Mouse (Mus musculus): ENCODE results near the gene Ube2l3.

DNA sequence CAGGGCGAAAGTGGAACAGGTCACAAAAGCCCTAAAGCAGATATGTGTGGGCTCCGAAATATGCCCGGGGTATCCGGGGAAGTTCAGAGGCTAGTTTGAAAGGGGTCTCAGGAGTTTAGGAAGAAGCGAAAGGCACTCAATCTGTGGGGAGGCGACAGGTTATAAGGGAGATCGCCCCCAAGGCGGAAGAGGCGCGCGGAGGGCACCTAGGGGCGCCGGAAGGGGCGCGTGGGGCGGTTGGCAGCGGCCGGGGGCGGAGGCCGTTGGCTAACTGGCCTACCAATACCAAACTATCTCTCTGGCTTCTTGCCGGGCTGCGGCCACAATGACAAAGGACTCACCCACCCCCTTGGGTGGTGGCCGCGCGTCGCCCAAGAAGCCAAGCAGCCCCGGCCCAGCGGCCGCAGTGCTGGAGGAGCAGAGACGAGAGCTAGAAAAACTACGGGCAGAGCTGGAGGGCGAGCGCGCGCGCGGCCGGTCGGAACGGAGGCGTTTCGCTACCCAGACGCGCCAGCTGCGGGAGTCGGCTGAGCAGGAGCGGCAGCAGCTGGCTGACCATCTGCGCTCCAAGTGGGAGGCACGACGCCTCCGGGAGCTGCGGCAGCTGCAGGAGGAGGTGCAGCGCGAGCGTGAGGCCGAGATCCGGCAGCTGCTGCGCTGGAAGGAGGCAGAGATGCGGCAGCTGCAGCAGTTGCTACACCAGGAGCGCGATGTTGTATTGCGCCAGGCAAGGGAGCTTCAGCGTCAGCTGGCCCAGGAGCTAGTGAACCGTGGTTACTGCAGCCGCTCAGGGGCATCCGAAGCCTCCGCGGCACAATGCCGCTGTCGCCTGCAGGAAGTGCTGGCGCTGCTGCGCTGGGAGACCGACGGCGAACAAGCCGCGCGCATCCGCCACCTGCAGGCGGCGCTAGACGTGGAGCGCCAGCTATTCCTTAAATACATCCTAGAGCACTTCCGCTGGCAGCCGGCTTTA lies 6.2 kb upstream of the Ube2l3 start, which contains the start of gene Rimbp3:
- TF ChIP-seq POLR2A (IDR thresholded peaks at IDR 0.05; ENCODE audit: borderline replicate concordance, insufficient read depth, low read length) (no peak), CTCF (IDR thresholded peaks at IDR 0.05; ENCODE audit: borderline replicate concordance, insufficient read depth, low read depth, low read length) (peak; percentile 68)

Measured in cerebellum, adult 2 months (tissue).